In the genomic region with DNA sequence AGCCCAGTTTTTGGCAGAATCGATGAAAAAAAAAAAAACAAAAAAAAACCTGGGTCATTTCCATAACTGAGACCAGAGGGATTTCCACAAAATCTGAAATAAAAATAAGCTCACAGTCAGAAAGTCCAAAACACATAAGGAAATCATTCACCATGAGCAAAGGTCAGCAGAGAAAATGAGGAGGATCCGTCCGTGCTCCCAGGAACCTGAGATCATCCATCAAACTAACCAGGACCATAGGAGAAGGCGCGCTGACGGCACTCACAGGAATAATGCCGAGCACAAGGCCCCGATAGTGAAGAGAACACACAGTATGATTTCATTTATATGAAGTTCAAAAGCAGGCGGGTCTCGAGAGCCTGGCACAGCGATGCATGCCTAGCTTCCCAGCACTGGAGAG, we compare ENCODE assay signal across 23 mouse cellular contexts. TPM values are rescaled to one million over a fixed set of nuclear protein-coding genes. Genes with fewer than 3 reads are reported as not detected.
A peak's percentile ranks its signal among the peaks of the same experiment; 100 is the strongest.
DNase-seq lines count a peak whose midpoint lies in the region; ATAC-seq lines count a peak whose summit lies in the region.
"Had no signal": no experiment of that assay in that cellular context is flagged by ENCODE, and none has a peak within 500 bp of the region (broad histone marks: within the 10 kb centered on the region; RNA-seq: fewer than 3 reads in every experiment).

No protein-coding gene starts in this region.

- H3K9ac ChIP-seq in kidney, embryonic 15.5 days: no peak overlapping the region
- H3K9ac ChIP-seq in embryonic facial prominence, embryonic 12.5 days: no peak overlapping the region
- peak overlapping the region; percentile 25; the same call in 1 of the 2 replicates for H3K9ac ChIP-seq in limb, embryonic 13.5 days
- H3K9ac ChIP-seq: embryonic facial prominence, embryonic 13.5 days; forebrain, embryonic 13.5 days; heart, embryonic 13.5 days; hindbrain, embryonic 15.5 days; limb, embryonic 12.5 days; liver, embryonic 12.5 days had no signal

- H3K27ac ChIP-seq in kidney, embryonic 15.5 days: no peak overlapping the region
- H3K27ac ChIP-seq in embryonic facial prominence, embryonic 12.5 days: 0 out of 2 replicates have a peak overlapping the region, but pooled peaks have one; percentile 30
- no peak overlapping the region for H3K27ac ChIP-seq in limb, embryonic 13.5 days
- H3K27ac ChIP-seq: embryonic facial prominence, embryonic 13.5 days; forebrain, embryonic 13.5 days; heart, adult 2 months; heart, embryonic 13.5 days; hindbrain, embryonic 15.5 days; limb, embryonic 12.5 days; liver, embryonic 12.5 days had no signal

- no peaks in the 10 kb centered on the region for H3K27me3 ChIP-seq in kidney, embryonic 15.5 days
- no peaks in the 10 kb centered on the region; the same call in 1 of the 2 replicates for H3K27me3 ChIP-seq in embryonic facial prominence, embryonic 12.5 days
- H3K27me3 ChIP-seq in limb, embryonic 13.5 days: peaks cover 16% of the 10 kb centered on the region
- H3K27me3 ChIP-seq: embryonic facial prominence, embryonic 13.5 days had no signal

- H3K9me3 ChIP-seq in kidney, embryonic 15.5 days (replicated peaks): no peaks in the 10 kb centered on the region
- H3K9me3 ChIP-seq in embryonic facial prominence, embryonic 12.5 days: no peaks in the 10 kb centered on the region
- H3K9me3 ChIP-seq in limb, embryonic 13.5 days: no peaks in the 10 kb centered on the region
- H3K9me3 ChIP-seq: embryonic facial prominence, embryonic 13.5 days; forebrain, embryonic 13.5 days; heart, embryonic 13.5 days; hindbrain, embryonic 15.5 days; limb, embryonic 12.5 days; liver, embryonic 12.5 days had no signal

- peak; percentile 53 for DNase-seq in embryo, embryonic 10 days (ENCODE audit: low spot score)
- no peak for DNase-seq in embryo, embryonic 11 days
- peak; percentile 72 for DNase-seq in kidney, adult 9 months
- no peak for DNase-seq in urinary bladder, postnatal 4 days (ENCODE audit: low spot score in 2 of 2)
- DNase-seq in lung, postnatal 36 days: no peak
- DNase-seq: adrenal gland, postnatal 25 days; cerebellum, postnatal 10 days; gastrocnemius, postnatal 36 days; heart, adult 2 months; heart, postnatal 14 days; lung, adult 18-20 months; lung, postnatal 14 days; midbrain, embryonic 14.5 days; thymus, postnatal 25 days had no signal

- H3K36me3 ChIP-seq in kidney, embryonic 15.5 days: no peaks in the 10 kb centered on the region
- H3K36me3 ChIP-seq in embryonic facial prominence, embryonic 12.5 days: no peaks in the 10 kb centered on the region
- H3K36me3 ChIP-seq in limb, embryonic 13.5 days: no peaks in the 10 kb centered on the region
- H3K36me3 ChIP-seq: embryonic facial prominence, embryonic 13.5 days; hindbrain, embryonic 15.5 days; limb, embryonic 12.5 days; liver, embryonic 12.5 days had no signal

- no peak overlapping the region for H3K4me3 ChIP-seq in kidney, embryonic 15.5 days (replicated peaks)
- no peak overlapping the region for H3K4me3 ChIP-seq in embryonic facial prominence, embryonic 12.5 days
- no peak overlapping the region for H3K4me3 ChIP-seq in limb, embryonic 13.5 days
- H3K4me3 ChIP-seq: embryonic facial prominence, embryonic 13.5 days; forebrain, embryonic 13.5 days; heart, adult 2 months; heart, embryonic 13.5 days; hindbrain, embryonic 15.5 days; limb, embryonic 12.5 days; liver, embryonic 12.5 days had no signal

- peaks cover 29% of the 10 kb centered on the region for H3K4me1 ChIP-seq in kidney, embryonic 15.5 days
- H3K4me1 ChIP-seq in embryonic facial prominence, embryonic 12.5 days: peaks cover 25% of the 10 kb centered on the region
- peaks cover 20% of the 10 kb centered on the region for H3K4me1 ChIP-seq in limb, embryonic 13.5 days
- H3K4me1 ChIP-seq: forebrain, embryonic 13.5 days; liver, embryonic 12.5 days had no signal

- WGBS in kidney, embryonic 15.5 days: 53% methylated on average over 11 of the region's 11 CpGs
- 39% methylated on average over 11 of the region's 11 CpGs for WGBS in embryonic facial prominence, embryonic 12.5 days
- WGBS in limb, embryonic 13.5 days: 46% methylated on average over 11 of the region's 11 CpGs

- H3K4me2 ChIP-seq in kidney, embryonic 15.5 days: no peak overlapping the region
- no peak overlapping the region for H3K4me2 ChIP-seq in embryonic facial prominence, embryonic 12.5 days (replicated peaks)
- no peak overlapping the region for H3K4me2 ChIP-seq in limb, embryonic 13.5 days (replicated peaks)
- H3K4me2 ChIP-seq: embryonic facial prominence, embryonic 13.5 days; forebrain, embryonic 13.5 days; heart, embryonic 13.5 days; hindbrain, embryonic 15.5 days; limb, embryonic 12.5 days; liver, embryonic 12.5 days had no signal

- no peak for ATAC-seq in kidney, embryonic 15.5 days (replicated peaks; ENCODE audit: low FRiP score)
- ATAC-seq in embryonic facial prominence, embryonic 12.5 days (ENCODE audit: insufficient number of reproducible peaks, insufficient read depth, low FRiP score, low TSS enrichment): no peak
- ATAC-seq in limb, embryonic 13.5 days (ENCODE audit: low FRiP score, low read depth): no peak
- ATAC-seq: forebrain, embryonic 13.5 days; liver, embryonic 12.5 days had no signal

RNA-seq across cellular contexts. Expression of a gene that starts 29.0 kb away (rescaled TPM):
- 16.5 and 16.9 TPM in 2 replicates for polyA plus RNA-seq in kidney, embryonic 15.5 days (2015; fragmentation: Nextera tagmentation; extraction: Ambion mirVana)
- 12.2 and 14.8 TPM in 2 replicates for polyA plus RNA-seq in embryonic facial prominence, embryonic 12.5 days (2016; fragmentation: Nextera tagmentation; extraction: Ambion mirVana)
- 5.5 and 7.0 TPM in 2 replicates for polyA plus RNA-seq in limb, embryonic 13.5 days (2015; fragmentation: Nextera tagmentation; extraction: Ambion mirVana)

Comparison
In these comparisons a context has a peak if more than half of its experiments do, and no peak if none do; other contexts are left out.
1. DNase-seq: peak in embryo, embryonic 10 days (single experiment) and kidney, adult 9 months (single experiment); none in embryo, embryonic 11 days (single experiment), urinary bladder, postnatal 4 days (0 of 2) and lung, postnatal 36 days (single experiment).